Mouse (Mus musculus) adrenal gland, adult 8-10 months (tissue): ENCODE results near the gene Caskin2. TPM values are rescaled to one million over a fixed set of nuclear protein-coding genes. Genes with fewer than 3 reads are reported as not detected.
"Not testable (repeated sequence)": the region's sequence is repeated elsewhere in the genome, so short reads cannot be mapped to it uniquely, and the experiment has no call there.

Experiments used
- DNase-seq: peaks from one replicate; pipeline ENCODE4 v3.0.0; 2022
- total RNA-seq, 4 experiments: library from RNA; stranded (reverse); gene quantifications; 2 replicates each; pipeline ENCODE4 v1.2.4; 2022

Caskin2 gene
- total RNA-seq, result 10 to 100 TPM; 60.6 to 97.3 (median 78.2) TPM

DNA sequence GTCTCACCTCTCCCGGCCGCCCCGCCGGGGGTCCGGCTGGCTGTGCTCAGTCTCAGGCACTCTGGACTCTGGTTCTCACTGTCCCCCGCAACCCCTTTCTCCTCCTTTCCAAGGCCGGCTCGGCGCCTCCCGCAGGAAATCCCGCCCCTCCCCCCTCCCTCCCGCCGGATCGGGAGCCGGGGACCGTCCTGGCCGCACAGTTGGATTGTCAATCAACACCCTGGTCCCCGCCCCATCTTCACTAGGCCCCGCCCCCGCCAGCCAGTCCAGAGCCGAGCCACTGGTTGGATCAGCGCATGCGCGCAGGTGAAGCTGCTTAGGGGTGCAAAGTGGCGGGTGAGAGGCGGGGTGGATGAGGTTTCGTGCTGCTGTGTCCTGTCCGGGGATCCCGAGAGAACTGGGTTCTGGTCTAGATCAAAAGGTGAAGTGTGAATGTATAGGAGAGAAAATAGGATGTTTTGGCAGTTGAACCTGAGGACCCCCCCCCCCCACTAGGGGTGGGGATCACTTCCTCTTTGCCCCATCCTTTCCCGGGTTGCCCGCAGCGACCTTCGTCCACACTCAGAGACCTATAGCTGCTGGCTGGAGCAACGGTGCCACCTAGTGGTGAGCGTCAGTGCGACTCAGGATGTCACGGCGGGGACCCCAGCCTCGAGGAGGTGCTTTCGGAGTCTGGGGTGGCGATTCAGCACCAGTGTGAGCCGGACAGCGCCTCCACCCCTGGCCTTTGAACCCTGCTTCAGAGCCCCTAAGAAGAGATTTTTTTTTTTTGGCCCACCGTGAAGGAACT, at the start of gene Caskin2:
Gene Caskin2 (minus strand): TSS at position 133 of the 790 bp plus-strand sequence.
- DNase-seq, result peak; percentile 96

DNA sequence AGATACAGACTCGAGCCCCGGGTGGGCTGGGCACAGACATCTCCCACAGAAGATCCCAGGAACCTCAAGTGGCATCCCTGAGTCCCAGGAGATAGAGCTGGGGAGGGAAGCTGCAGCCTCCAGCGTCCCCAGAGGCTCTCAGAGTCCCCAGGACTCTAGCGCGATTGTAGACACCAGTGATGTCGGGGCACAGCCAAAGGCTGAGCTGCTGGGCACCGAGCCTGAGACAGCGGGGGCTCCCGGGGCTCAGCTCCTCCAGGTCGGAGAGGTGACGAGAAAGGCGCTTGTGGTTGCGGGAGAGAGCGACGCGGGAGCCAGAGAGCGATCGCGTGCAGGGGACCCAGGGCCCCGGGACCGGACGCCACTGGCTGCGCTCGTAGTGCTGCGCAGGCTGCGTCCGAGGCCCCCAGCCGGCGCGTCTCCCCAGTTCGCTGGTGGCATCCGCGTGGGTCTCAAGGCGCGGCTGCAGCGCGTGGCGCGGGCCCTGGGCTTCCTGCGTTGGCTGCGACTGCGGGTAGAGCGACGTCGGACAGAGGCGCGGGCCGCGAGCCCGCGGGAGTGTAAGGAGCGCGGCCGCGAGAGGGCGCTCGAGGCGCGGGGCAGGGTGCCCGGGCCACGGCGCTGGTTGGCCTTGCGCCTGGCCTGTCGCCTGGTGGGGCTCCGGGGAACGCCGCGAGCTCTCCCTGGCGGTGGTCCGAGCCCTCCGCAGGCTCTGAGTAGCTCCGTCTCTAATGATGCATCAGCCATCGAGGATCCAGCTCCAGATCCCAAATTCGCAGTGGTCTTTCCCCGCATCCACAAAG, 45.9 kb upstream of the Caskin2 start:
- DNase-seq, result peak; percentile 58

DNA sequence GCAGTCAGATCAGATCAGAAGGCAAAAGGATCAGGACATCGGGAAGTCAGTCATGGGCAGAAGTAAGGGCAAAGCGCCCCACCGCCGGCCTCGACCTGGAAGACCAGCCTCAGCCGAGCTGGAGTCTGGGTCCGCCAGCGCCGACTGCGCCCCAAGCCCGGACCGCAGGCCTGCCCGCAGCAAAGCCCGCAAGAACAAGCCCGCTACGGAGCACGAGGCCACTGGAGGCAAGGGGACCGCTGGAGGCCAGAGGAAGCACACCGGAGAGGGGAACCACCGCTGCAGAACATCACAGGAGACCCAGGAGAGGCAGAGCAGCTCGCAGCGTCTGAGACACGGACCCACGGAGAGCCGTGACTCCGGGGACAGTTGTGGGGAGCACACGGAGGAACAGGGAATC, 44.9 kb upstream of the Caskin2 start, which contains the start of gene Myo15b:
Gene Myo15b (plus strand): TSS at position 53 of the 400 bp plus-strand sequence.
- no peak for DNase-seq

DNA sequence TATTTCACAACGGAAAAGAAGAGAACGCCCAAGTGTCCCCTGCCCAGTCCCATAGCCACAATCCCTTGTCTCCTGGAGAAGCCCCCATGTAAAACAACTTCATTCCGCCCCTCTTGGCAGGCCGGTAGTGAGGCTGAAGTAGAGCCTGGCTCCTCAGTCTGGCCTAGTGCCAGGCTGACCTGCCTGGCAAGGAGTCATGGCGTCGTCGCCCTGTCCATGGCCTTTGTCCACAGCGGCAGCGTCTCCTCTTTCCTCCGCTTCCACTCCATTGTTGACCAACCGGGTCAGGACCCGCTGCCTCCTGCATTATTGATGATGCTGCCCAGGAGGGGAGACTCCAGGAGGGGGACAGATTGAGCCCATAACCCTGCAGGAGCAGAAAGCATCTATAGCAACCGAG, 44.5 kb upstream of the Caskin2 start:
- DNase-seq, result no peak

DNA sequence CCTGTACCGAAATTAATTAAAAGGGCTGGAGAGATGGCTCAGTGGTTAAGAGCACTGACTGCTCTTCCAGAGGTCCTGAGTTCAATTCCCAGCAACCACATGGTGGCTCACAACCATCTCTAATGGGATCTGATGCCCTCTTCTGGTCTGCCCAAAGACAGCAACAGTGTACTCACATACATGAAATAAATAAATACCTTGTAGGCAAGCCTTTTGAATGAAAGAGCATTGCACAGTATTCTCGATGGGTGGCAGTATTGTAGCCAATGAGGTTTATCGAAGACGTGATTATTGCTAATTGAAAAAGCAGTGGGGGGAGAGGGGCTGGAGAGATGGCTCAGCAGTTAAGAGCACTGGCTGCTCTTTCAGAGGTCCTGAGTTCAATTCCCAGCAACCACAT, 43.7 kb upstream of the Caskin2 start:
- DNase-seq, result not testable (repeated sequence)

DNA sequence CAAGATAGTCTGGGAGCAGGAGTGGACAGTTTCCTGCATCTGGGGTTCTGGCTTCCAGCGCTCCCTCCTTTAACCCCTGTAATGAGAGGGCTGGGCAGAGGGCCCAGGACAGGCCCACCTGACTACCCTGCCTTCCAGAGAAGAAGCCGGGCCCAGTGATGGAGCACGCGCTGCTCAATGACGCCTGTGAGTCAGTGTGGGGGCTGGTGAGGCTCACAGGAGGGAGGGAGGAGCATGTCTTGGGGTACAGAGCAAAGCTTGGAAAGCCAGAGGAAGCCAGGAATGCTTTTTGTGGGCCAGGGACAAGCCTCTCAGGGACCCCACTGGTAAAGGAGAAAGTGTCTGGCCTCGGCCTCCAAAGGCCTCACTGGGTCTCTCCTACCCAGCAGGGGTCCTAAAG, 41.2 kb upstream of the Caskin2 start:
- DNase-seq, result no peak

DNA sequence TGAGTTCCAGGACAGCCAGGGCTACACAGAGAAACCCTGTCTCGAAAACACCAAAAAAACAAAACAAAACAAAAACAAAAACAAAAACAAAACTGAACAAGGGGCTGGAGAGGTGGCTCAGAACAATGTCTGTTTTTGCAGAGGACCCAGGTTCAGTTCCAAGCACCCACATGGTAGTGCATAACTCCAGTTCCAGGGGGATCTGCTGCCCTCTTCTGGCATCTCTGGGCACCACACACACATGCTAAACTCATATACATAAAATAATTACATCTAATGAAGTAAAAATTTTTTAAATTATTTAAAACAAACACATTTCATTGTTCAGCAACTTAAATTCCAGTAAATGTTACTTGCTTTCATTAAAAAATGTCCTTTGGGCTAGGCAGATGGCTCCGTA, 32.4 kb upstream of the Caskin2 start:
- DNase-seq, result no peak

DNA sequence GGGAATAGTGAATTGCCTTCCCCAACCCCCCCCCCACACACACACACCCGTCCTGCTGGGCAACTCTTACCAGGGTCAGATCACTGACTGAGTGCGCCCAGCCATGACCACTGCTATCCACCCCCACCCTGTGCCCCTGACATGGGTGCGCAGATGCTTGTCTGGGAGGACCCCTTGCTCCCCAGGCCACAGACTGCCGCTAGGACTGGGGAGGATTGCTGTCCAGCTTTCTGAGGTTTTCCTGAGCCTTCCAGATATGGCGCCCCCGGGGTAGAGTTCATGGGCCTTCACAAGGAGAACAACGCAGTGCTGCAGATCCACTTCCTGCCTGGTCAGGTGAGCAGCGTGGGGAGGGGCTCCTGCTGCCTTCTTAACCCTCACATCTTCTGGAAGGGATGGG, 30.8 kb upstream of the Caskin2 start:
- no peak for DNase-seq

DNA sequence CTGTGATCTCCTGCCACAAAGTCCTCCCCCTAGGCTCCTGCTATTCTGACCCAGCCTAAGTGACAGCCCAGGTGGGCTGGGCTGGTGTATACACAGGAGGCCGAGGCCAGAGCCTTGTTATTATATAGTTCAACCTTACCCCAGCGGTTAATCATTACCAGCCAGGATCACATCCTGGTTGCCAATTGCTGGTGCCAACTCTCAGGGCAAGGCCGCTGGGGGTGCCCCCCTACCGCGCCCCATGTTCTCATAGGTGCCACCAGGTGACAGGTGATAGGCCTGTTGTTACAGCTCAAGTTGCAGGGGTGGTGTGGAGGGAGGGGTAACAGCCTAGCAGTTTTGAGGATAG, 30.4 kb upstream of the Caskin2 start:
- DNase-seq, result no peak

DNA sequence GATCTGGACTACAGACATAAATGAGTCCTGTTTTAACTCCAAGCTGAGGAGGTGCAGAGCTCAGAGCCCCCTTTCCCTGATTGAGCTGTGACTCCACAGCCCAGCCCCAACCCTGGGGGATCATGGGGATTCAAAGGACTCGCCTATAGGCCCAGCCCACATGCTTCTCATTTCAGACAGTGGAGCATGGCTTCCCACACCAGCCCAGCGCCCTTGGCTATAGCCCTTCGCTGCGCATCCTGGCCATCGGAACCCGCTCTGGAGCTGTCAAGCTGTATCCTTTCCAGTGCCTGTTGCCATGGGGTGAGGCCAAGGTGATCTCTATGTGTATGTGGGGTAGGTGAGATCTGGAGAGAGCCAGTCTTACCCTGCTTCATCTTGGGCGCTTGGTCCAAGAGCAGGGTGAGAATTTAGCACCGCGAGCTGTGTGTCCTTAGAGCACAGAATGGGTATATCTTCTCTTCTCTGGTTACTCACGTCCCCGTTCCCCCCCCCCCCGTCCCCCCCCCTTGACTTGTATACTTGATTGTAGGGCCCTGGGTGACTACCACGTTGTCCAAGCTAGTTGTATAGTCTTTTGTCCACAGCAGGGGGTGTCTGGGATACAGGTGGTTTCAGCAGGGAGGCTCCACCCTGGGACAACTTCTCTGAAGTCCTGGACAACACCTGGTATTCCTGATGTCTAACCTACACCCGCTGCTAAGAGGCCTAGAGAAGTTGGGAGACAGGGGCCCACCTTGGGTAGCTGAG, 29.9 kb upstream of the Caskin2 start:
- no peak for DNase-seq

DNA sequence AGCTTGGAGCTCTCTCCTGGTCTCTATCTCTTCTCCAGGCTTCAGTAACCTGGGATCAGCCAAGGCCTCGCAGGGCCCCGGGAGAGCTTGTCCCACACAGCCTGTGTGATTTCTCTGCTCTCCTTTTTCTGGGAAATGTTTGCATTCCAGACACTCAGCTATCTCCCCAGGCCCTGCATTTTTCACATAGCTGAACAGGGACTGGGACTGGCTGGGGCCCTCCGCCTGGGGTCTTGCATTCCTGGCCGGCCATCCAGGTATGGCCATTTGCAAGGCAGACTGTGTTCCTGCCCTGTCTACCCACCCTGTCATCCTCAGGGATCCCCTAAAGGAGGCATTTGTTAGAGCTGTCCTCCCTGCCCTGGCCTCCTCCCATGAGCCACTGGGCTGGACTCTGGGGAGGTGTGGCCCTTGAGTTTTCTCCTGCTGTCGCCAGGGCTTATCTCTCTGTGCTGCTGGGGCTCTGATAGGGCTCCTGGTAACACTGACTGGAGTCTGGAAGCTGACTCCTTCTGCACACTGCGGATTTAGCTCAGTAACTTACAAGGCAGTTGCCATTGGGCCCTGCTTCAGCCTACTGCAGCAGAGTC, 28.6 kb upstream of the Caskin2 start:
- no peak for DNase-seq

DNA sequence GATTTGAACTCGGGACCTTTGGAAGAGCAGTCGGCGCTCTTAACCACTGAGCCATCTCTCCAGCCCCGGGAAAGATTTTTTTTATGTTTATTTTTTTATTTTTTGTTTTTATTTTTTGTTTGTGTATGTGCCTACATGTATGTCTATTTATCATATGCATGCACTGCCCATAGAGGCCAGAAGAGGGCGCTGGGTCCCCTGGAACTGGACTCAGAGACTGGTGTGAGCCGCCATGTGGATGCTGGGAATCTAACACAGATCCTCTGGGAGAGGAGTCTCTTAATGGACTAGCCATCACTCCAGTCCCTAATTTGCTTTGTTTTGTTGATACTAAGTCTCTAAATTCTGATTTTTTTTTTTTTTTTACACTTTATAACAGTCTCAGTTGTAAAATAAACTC, 27.6 kb upstream of the Caskin2 start:
- DNase-seq, result no peak

DNA sequence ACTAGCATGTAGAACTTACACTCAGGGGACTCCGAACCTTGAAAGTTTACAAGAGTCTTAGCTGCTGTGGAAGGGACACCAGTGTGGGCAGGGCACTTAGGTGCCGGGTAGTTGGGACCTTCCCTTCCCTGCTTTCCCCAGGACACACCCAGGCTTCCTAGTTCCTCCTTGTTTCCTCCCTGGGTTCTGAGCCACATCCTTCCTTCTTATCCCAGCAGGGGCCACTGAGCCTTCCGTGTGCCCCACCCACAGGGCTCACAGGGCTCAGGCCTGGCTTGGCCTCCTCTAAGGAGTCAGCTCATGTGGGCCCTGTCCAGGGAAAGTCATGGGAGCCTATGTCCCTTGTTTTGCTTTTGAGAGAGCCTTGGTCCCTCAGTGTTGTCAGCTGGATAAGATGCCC, 26.3 kb upstream of the Caskin2 start:
- DNase-seq, result no peak

DNA sequence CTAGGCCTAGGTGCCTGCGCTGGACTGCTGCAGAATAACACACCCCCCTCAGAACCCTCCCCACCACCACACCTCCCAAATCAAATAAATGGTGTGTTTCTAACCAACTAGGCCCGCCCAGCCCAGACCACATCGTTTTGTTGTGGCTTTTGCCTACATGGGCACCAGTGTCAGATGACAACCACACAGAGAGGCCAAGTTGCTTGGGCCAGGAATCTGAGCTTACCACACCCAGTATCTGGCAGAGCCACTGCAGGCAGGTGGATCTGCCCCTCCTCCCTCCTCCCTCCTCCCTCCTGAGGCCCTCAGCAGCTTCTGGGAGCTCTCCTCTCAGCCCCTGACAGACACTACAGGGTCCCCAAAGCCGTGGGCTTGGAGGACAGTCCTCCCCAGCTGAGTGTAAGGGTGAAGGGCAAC, 25.5 kb upstream of the Caskin2 start:
- DNase-seq, result no peak

DNA sequence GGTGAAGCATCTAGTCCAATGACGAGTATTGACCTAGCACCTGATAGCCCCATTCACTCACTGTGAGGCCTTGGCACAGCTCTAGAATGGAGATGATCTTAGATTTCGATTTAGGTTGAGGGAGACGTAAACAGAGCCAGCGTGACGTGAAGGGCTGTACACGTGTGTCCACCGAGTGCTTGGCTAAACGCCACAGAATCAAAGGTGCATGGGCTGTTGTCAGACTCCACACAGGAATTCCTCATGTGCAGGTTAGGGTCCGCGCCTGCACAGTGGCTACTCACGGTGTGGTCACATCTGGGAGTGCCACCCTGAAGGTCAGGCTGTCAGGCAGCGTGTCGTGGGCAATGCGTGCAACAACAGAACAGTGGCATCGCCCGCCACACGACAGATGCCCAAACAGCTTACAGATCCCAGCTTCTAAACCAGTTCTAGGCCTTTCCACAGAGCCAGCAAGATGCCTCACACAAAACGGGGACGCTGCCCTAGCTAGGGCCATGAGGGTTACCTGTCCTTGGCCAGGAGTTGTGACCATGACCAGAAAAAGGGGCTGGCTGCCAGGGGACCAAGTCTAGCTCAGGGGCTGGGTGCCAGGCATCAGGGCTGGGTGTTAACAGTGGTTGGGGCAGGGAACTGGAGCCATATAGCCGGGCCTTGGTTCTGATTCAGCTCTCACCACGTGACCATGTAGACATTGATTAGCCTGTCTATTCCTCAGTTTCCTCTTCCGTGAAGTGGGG, 24.3 kb upstream of the Caskin2 start:
- no peak for DNase-seq

DNA sequence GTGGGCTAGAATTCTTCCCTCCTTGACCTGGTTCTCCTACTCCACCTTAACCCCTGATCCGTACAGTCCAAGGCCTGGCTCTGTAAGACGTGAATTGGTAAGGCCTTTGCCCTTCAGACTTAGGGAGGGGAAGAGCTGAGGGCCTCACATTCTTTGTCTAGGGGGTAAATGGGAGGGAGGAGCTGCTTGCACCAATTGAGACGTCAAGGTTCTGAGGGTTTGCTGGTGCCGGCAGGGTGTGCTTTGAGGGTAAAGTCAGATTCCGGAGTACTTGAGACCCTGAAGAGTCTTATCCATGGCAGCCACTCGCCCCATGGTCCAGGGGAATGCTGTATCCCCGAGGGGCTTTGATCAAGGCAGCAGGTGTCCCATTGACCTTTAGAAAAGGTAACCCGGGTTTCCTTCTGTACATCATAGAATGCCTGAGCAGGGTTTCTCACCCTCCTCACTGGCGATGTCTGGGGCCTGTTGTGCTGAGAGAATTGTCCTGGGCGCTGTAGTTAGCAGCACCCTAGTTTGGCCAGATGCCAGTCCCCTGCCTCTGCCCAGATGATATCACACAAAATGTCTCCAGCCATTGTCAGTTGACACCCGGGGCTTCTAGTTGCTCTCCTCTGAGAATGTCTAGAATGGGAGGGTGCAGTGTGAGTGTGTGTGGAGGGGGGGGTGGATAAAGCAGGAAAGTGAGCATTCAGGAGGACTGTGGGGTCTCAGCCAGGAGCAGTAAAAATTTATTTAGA, 23.4 kb upstream of the Caskin2 start:
- DNase-seq, result no peak

DNA sequence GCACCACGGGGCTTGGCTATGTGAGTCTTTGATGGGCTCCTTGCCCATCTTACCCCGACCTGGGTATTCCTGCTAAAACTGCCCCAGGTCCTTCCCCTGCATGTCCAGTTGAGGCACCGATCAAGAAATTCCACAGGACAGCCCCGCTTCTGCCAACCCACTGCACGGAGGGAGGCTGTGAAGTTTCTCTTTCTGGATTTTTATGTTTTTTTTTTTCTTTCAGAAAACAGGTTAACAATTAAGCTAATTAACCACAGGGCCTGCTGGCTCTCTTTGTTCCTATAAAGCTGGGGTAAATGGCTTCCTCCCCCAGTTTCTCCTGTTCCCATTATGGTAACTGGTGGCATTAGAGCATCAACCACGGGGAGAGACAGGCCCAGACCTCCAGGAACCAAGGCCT, 20.6 kb upstream of the Caskin2 start:
- DNase-seq, result no peak

DNA sequence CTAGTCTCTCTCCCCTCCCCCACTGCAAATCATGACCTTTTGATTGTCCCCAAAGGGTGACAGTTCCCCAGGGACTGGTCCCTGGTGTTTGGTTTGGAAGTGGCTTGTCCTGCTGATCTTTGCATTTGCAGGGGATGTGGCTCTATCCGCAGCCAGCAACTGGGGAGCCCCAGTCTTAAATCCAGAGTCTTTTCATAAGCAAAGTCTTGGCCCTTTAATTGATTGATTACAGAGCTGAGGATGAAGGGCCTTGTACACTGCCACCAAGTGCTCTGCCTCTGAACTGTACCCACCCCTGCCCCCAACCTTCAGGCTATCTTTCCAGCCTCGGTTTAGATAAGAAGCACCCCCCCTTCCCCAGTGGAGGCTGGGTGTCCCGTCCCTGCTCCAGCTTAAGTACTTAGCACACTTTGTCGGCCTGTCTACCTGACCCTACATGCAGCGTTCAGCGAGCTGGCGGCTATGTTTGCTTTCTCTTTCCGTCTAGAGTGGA, 19.6 kb upstream of the Caskin2 start:
- DNase-seq, result no peak

DNA sequence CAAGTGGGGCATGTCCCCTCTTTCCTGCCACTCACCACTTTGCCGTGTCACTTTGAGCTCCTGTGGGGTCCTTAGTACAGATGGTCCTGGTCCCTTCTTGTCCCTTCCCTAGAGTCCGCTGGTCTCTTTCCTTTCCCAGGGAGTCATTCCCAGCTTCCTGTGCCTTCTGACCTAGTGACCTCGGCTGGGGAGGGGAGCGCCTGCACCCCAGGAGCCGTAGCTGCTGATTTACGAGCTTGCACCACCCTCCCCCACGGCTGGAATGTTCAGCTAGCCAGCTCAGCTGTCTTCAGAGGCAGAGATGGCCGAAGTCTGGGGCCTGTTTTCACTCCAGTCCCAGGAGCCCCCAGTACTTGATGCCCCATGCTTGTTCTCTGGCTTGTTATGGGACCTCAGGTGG, 19.1 kb upstream of the Caskin2 start:
- no peak for DNase-seq

DNA sequence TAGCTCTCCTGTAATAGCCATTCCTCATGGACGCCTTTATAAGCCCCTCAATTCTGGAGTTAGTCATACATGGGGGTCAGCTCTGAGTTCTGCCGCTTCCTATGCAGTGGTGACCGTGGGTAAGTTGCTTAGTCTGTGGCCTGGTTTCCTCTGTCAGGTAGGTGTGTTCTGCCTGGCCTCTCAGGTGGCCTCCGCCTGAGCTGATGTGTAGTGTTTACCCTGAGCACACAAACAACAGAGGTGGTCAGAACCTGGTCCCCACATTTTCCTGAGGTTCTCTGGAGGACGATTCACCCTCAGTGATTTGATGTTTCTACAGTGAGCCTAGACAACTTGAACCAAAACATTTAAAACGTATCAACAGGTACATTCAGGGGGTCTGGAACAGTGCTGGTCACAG, 18.6 kb upstream of the Caskin2 start:
- no peak for DNase-seq

DNA sequence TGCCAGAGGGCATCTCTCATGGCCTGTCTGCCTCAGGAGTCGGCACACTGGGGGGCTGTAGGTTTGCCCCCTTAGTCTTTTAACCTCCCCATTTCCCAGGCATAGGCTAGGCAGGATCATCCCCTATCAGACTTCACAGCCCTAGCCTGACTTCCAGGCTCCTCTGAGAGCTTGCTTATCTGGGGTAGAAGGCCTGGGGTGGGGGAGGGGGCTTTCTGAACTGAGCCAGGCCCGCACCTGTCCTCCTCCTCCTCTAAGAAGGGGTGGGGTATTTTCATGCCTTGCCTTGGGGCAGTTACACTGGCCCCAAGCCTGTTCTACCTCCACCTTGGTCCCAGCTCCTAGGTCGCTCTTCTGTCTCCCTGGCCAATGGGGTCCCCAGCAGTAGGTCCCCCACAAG, 18.1 kb upstream of the Caskin2 start:
- no peak for DNase-seq
